Mouse (Mus musculus): ENCODE data around the gene Tnpo2.

The Tnpo2 gene

DNA sequence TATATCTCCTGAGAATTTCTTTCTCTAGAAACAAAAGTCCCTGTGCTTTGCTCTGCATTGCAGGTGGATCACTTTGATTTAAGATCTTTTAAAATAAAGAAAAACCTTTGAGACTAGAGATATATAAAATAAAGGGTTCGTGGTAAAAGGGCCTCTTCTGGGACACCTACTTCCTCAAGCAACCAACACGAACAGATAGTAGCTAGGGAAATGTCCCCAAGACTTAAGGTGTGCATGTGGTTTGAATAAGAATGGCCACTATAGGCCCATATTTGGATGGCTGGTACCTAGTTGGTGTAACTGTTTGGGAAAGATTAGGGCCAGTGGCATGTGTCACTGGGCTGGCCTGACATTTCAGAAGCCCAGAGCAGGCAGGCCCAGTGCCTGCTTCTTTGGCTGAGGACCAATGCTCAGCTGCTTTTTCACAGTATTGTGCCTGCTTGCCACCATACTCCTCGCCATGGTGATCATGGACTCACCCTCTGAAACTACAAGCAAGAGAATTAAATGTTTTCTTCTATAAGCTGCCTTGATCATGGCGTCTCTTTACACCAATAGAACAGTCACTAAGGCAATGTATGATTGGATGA is 63.5 kb downstream of the Tnpo2 start:
- in situ Hi-C loops (cut with MboI; ENCODE audit: low sequenced_read_pairs) = no loop called here
